Mouse (Mus musculus) embryonic stem cell, embryonic (primary cell): ENCODE data around the gene Bola1.

Experiments
- CTCF ChIA-PET, 4 experiments: fragments of 300-600 bp in 2 of 4; fragments of 350-600 bp in 2 of 4; sonication (Branson Sonifier 250); formaldehyde crosslinking; loops; one replicate each; lab custom pipeline; 2022; ENCODE audit warnings: inconsistent platforms in 2 of 4; lab: Charles Lee
- POLR2A ChIA-PET, 4 experiments: fragments of 300-600 bp in 2 of 4; fragments of 350-600 bp in 2 of 4; sonication (Branson Sonifier 250); formaldehyde crosslinking; loops; one replicate each; lab custom pipeline; 2022; ENCODE audit warnings: antibody characterized with exemption in 4 of 4, inconsistent platforms in 1 of 4; lab: Charles Lee

Gene Bola1

GRCm38 (mm10) chr3:96161869-96162840 lies 57.4 kb downstream of the Bola1 start, which contains the start of gene Mtmr11:
Gene Mtmr11 (plus strand): TSS chr3:96162004.
- POLR2A ChIA-PET = interaction anchor here in 3 of 4 experiments (0.5 to 5.0 kb wide), 54 partner anchors 8 to 360 kb away, joined by 3 to 87 read pairs (median 5); partner anchors contain the start of genes Bola1 (in 3 of the 3), Hist2h2ab (in 3 of the 3), Hist2h2ac (in 2 of the 3) and Hist2h2bb (in 2 of the 3)
- CTCF ChIA-PET = interaction anchor here (0.6 to 3.1 kb wide), 13 partner anchors 9 to 494 kb away, joined by 3 to 13 read pairs (median 3); no protein-coding TSS in a partner anchor

- ChIA-PET POLR2A (interaction anchor here (0.6 to 5.0 kb wide), 87 partner anchors 8 to 492 kb away, joined by 3 to 87 read pairs (median 4); partner anchors contain the start of genes Bola1 (in 3 of the 4), Hist2h2ab (in 3 of the 4), Hist2h2ac (in 3 of the 4) and Hist2h2be (in 3 of the 4)), CTCF (interaction anchor here (0.6 to 3.1 kb wide), 9 partner anchors 13 to 353 kb away, joined by 3 to 13 read pairs (median 5); no protein-coding TSS in a partner anchor)
Measured at GRCm38 (mm10) chr3:96160803-96161516, 58.5 kb downstream of the Bola1 start.

- ChIA-PET CTCF (interaction anchor here in 3 of 4 experiments (0.6 to 3.1 kb wide), 5 partner anchors 12 to 353 kb away, joined by 3 to 13 read pairs (median 5); no protein-coding TSS in a partner anchor), POLR2A (interaction anchor here (0.5 to 5.0 kb wide), 82 partner anchors 7 to 625 kb away, joined by 3 to 87 read pairs (median 4); partner anchors contain the start of genes Bola1 (in 3 of the 4), Hist2h2ab (in 3 of the 4), Hist2h2ac (in 3 of the 4) and Hist2h2be (in 3 of the 4))
Measured at GRCm38 (mm10) chr3:96160222-96160802, 59.2 kb downstream of the Bola1 start.

- CTCF ChIA-PET = interaction anchor here in 2 of 4 experiments (1.8 to 3.1 kb wide), 3 partner anchors 12 to 79 kb away, joined by 5 to 13 read pairs (median 8); no protein-coding TSS in a partner anchor
Measured at GRCm38 (mm10) chr3:96159820-96160219, 59.7 kb downstream of the Bola1 start.

GRCm38 (mm10) chr3:96155501-96155900 lies 64.0 kb downstream of the Bola1 start:
- CTCF ChIA-PET = interaction anchor here (0.6 to 1.9 kb wide), 7 partner anchors 62 to 189 kb away, joined by 3 to 6 read pairs (median 3); no protein-coding TSS in a partner anchor
- POLR2A ChIA-PET = interaction anchor here in 3 of 4 experiments (0.5 to 2.9 kb wide), 17 partner anchors 10 to 1193 kb away, joined by 3 to 13 read pairs (median 3); partner anchors contain the start of genes Hist2h2ac (in 2 of the 3), Hist2h2be (in 2 of the 3), Bola1 (in 1 of the 3) and Hist2h2ab (in 1 of the 3)

More at GRCm38 (mm10) chr3:96159820-96160219, 59.7 kb downstream of the Bola1 start:
- POLR2A ChIA-PET = interaction anchor here (0.7 to 5.0 kb wide), 27 partner anchors 8 to 624 kb away, joined by 3 to 87 read pairs (median 6); partner anchors contain the start of genes Bola1 (in 3 of the 4), Hist2h2ab (in 3 of the 4), Hist2h2ac (in 2 of the 4) and Hist2h2be (in 2 of the 4)

- CTCF ChIA-PET = interaction anchor here in 1 of 4 experiments (1.9 kb wide), 1 partner anchor 72 kb away, joined by 4 read pairs; no protein-coding TSS in a partner anchor
- POLR2A ChIA-PET = interaction anchor here in 2 of 4 experiments (0.9 to 3.0 kb wide), 4 partner anchors 8 to 83 kb away, joined by 3 to 25 read pairs (median 5); partner anchors contain the start of gene Mtmr11 (in 1 of the 2)
Measured at GRCm38 (mm10) chr3:96152611-96153010, 66.9 kb downstream of the Bola1 start.

GRCm38 (mm10) chr3:96151836-96152235 lies 67.7 kb downstream of the Bola1 start:
- POLR2A ChIA-PET = interaction anchor here in 2 of 4 experiments (1.0 to 3.0 kb wide), 7 partner anchors 9 to 122 kb away, joined by 3 to 25 read pairs (median 5); partner anchors contain the start of genes Hist2h2ac (in 1 of the 2), Hist2h2be (in 1 of the 2) and Mtmr11 (in 1 of the 2)
- CTCF ChIA-PET = no interaction called here

- CTCF ChIA-PET = interaction anchor here (0.7 to 2.2 kb wide), 37 partner anchors 10 to 217 kb away, joined by 3 to 21 read pairs (median 4); partner anchors contain the start of gene Mtmr11 (in 1 of the 4)
- POLR2A ChIA-PET = interaction anchor here in 3 of 4 experiments (0.7 to 1.5 kb wide), 24 partner anchors 12 to 209 kb away, joined by 3 to 6 read pairs (median 3); partner anchors contain the start of genes Mtmr11 (in 1 of the 3) and Otud7b (in 1 of the 3)
Measured at GRCm38 (mm10) chr3:96147950-96148349, 71.6 kb downstream of the Bola1 start.
